Mouse (Mus musculus) cerebellum, adult 9-10 months (tissue): Measurements from ENCODE around the gene Dusp7.
A peak's percentile ranks its signal among the peaks of the same experiment; 100 is the strongest.

Experiments
- DNase-seq: peaks from one replicate; pipeline ENCODE4 v3.0.0; 2022

Dusp7 gene

GRCm38 (mm10) chr9:106392828-106393527 lies 24.5 kb downstream of the Dusp7 start:
- DNase-seq: no peak

GRCm38 (mm10) chr9:106393548-106393947 lies 25.1 kb downstream of the Dusp7 start:
- no peak for DNase-seq

- no peak for DNase-seq
These were observed 26.5 kb downstream of the Dusp7 start for GRCm38 (mm10) chr9:106394649-106395602.

- DNase-seq: no peak
These were observed 29.3 kb downstream of the Dusp7 start for GRCm38 (mm10) chr9:106397733-106398132.

DNA sequence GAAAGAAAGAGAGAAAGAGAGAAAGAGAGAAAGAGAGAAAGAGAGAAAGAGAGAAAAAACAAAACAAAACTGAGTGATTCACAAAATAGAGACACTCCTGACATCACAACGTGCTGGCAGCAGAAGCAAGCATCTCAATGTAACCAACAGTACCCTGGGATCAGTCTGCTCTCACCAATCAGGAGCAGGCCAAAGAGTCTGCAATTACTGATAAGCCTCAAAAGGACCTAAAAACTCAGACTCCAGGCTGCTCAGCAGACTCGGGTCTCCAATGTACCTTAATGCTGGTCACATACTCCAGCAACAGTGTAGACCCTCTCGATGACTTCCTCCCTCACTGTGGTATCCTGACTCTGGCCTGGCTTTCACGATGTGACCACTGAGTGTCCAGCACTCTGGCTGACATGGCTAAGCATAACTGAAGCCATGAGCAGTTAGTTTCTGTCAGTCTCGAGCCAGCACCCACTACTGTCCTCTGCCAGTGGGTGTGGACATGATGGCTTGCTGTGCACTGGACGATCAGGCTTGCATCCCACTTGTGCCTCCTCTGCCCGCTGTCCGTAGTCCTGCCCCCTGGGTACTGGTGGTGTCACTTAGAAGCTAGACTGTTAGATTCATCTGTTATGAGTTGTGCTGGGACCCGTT lies 30.4 kb downstream of the Dusp7 start:
- DNase-seq: no peak

DNA sequence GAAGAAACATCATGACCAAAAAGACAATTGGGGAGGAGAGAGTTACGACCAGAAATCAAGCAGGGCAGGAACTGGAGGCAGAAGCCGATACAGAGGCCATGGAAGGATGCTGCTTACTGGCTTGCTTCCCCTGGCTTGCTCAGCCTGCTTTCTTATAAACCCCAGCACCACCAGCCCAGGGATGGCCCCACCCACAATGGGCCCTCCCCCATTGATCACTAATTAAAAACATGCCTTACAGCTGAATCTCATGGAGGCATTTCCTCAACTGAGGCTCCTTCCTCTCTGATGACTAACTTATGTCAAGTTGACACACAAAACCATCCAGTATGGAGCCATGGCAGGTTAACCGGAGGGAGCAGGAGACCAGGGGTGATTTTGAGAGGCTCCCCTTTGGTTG lies 31.4 kb downstream of the Dusp7 start:
- DNase-seq: no peak

- no peak for DNase-seq
These were observed 33.7 kb downstream of the Dusp7 start for GRCm38 (mm10) chr9:106402149-106402548.

DNA sequence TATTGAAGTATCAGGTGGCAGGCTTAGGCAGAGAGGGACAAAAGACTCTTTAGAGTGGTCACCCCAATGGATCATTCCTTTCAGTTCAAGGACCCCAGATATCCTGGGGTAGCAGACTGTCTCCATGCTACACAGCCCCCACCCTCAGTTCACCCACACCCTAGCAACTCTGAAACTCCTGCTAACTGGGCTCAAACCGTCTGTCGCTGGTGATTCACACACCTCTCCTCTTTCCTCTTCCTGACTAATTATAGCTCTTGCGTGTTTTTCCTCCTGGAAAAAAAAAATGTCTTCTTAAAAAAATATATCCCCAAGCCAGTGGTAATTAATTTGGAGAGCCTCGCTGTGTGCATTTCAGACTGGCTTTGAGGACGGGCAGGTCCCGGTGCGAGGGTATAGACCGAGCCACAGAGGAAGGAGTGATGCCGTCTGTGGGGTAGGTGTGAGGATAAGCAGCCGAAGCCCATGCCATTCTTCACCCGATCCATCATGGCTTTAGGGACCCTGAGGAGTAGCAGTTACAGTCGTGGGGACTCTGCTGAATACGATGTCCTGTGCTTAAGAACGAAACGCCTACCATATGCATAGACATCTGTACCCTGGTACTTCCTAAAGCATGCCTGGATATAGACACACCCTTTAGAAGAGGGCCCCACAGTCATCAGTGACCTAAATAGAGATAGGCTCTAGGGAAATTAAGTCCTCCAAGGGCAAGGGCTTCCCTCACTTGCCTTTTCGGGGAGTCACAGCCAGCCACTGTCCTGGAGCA lies 34.4 kb downstream of the Dusp7 start:
- no peak for DNase-seq

DNA sequence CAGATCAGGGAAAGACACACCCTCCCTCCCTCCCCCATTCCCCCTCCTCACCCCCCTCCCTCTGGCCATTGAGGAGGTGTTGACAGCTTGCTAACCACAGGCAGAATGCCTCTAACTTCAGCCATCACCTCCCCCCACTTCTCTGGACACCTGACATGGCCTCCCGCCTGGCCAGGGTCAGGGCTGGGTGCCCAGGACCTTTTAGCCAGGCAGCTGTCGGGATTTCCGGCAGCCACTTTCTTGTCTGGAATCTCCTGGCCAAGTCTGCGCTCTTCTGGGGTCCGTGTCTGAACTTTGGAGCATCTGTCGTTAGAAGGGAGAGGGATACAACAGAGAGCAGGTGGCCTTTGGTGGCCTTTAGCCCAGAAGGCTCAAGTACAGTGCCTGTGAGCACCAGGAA lies 36.8 kb downstream of the Dusp7 start:
- no peak for DNase-seq

- no peak for DNase-seq
These were observed 38.1 kb downstream of the Dusp7 start for GRCm38 (mm10) chr9:106406443-106407078.

DNA sequence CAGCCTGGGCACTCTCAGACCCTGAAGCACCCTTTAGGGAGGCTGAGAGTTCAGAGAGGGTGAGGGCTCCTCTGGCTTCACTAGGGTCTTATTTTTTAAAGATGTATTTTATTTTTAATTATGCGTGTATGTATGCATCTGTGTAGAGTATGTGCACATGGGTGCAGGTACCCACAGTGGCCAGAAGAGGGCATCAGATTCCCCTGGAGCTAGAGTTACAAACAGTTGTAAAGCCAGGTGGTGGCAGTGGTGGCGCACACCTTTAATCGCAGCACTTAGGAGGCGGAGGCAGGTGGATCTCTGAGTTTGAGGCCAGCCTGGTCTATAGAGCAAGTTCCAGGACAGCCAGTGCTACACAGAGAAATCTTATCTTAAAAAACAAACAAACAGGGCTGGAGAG lies 40.7 kb downstream of the Dusp7 start:
- DNase-seq: no peak

GRCm38 (mm10) chr9:106410086-106410650 lies 41.7 kb downstream of the Dusp7 start:
- DNase-seq: no peak

DNA sequence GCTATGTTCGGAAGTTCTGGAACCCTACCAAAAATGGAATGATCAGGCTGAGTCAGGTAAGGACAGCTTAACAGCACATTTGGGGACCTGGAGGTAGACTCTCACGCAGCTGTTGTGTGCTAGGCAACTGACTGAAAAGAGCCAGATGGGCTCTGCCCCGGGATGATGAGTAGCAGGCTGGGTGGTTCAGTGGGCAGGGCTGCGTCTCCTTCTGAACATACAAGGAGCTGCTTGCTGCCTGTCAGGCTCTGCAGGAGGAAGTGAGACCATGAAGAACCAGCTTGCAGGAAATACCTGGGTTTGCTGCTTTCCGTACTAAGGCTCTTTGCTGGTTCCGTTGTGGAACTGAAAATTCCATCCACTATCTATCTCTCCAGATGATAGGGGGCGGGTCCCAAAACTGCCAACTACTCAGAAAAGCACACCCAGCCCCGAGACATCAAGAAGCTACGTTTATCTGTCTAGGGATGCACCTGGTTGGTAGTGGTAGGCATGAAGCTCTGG lies 42.7 kb downstream of the Dusp7 start:
- no peak for DNase-seq

DNA sequence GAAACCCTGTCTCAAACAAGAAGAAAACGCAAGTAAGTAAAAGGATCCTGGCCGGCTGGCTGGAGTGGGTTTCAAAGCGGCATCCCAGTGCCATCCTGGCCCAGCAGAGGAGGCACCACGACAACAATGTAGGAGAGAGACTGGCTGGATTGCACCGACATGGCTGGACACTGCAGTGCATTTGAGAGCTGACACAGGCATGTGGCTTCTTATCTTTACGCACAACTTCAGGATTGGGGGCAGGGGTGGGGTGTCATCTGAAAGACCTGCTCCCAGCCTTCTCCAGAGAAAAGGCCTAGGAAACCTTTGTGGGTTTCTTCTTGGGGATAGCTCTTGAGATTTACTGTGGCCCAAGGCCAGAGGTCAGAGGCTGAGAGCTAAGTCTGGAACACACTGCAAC lies 43.3 kb downstream of the Dusp7 start:
- DNase-seq: no peak

GRCm38 (mm10) chr9:106412210-106412609 lies 43.8 kb downstream of the Dusp7 start:
- DNase-seq: no peak

DNA sequence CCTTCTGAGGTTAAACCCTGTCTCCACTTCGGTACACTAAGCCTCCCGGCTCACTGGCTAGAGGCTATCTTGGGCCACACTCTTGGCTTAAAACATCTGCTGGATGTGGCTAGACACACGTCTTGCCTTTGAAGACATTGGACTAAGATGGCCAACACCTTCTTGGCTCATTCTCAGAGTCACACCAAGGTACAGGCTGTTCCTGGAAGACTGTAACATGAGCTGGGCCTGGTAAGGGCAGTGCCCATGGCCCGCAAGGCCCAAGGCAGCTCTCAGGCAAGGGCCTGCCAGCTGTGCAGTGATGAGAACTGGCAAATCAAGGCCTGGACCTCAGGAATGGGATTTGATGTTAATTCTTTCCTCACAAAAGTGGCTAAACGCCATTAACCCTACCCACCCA lies 45.2 kb downstream of the Dusp7 start:
- no peak for DNase-seq

DNA sequence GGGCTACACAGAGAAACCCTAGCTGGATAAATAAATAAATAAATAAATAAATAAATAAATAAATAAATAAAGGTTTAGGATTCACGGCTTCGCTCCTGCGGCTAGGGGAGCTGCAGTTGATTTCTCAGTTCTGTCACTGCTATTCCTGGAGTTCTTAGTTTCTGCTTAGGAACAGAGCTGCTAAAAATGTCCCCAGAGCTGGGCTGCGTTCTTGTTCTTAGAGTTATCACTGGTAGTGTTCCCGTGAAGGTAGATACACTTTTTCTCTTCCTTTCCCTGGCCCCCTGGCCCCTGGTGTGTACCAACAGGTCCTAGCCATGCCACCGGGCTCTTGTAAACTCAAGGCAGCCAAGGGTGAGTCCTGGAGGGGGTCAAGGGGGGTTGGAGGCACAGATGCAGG lies 48.4 kb downstream of the Dusp7 start:
- no peak for DNase-seq

- DNase-seq: peak; percentile 72
These were observed 49.6 kb downstream of the Dusp7 start for GRCm38 (mm10) chr9:106417841-106418625.

DNA sequence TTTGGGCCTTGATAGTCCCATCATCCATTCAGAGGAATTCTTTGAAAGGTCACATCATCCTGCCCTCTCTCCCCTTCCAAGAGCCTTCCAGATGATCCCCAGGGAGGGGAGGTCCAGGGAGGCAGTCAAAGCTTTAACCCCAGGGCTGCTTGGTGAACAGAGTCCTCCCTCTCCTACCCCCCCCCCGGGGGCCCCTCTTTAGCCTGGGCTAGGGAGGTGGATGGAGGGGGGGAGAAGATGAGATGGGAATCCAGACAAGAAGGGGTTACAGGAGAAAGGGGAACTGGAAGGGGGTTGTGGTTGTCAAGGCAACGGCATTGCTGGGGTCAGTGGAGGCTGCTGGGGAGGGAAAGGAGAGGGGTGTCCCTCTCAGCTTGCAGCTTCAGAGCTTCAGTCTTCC lies 52.2 kb downstream of the Dusp7 start:
- DNase-seq: no peak

- DNase-seq: no peak
These were observed 52.8 kb downstream of the Dusp7 start for GRCm38 (mm10) chr9:106421033-106421864.
